Mouse (Mus musculus) C2C12 (cell line): ENCODE data around the gene 1700088E04Rik.

ENCODE experiments used
- CEBPB ChIP-seq: IDR thresholded peaks from one replicate; pipeline ENCODE4 v1.6.1; 2011; ENCODE audit warnings: low read depth, mild to moderate bottlenecking, control low read depth, moderate library complexity
- CTCF ChIP-seq: IDR thresholded peaks from one replicate; pipeline ENCODE4 v1.5.1; 2011; ENCODE audit not compliant: control insufficient read depth, insufficient read depth, insufficient read length
- MAX ChIP-seq: IDR thresholded peaks from one replicate; pipeline ENCODE4 v1.6.1; 2011; ENCODE audit warnings: mild to moderate bottlenecking, control low read depth
- USF1 ChIP-seq: IDR thresholded peaks from one replicate; pipeline ENCODE4 v1.6.1; 2011; ENCODE audit warnings: low read depth, mild to moderate bottlenecking, control low read depth, moderate library complexity

- TF ChIP-seq MAX, result no peak
- TF ChIP-seq CTCF, result no peak
- no peak for TF ChIP-seq USF1
- TF ChIP-seq CEBPB, result no peak
Measured at GRCm38 (mm10) chr15:79176905-79177304, 35.9 kb upstream of the 1700088E04Rik start.
